Mouse (Mus musculus): ENCODE measurements around the gene Kdm4a.

The Kdm4a gene

GRCm38 (mm10) chr4:118154889-118155288 lies 25.0 kb downstream of the Kdm4a start:
- no peak for DNase-seq (ENCODE audit: low spot score)

GRCm38 (mm10) chr4:118152020-118152785 lies 27.6 kb downstream of the Kdm4a start:
- DNase-seq (ENCODE audit: low spot score), result no peak

- DNase-seq (ENCODE audit: low spot score), result no peak
These were observed 29.0 kb downstream of the Kdm4a start for GRCm38 (mm10) chr4:118150804-118151203.

- DNase-seq (ENCODE audit: low spot score), result no peak
These were observed 29.7 kb downstream of the Kdm4a start for GRCm38 (mm10) chr4:118149956-118150680.

- DNase-seq (ENCODE audit: low spot score), result no peak
These were observed 30.7 kb downstream of the Kdm4a start for GRCm38 (mm10) chr4:118149055-118149576.

- no peak for DNase-seq (ENCODE audit: low spot score)
These were observed 31.5 kb downstream of the Kdm4a start for GRCm38 (mm10) chr4:118148317-118148687.

- DNase-seq (ENCODE audit: low spot score), result no peak
These were observed 32.1 kb downstream of the Kdm4a start for GRCm38 (mm10) chr4:118147547-118148316.

- DNase-seq (ENCODE audit: low spot score), result no peak
These were observed 32.8 kb downstream of the Kdm4a start for GRCm38 (mm10) chr4:118147090-118147489.

- DNase-seq (ENCODE audit: low spot score), result no peak
These were observed 35.5 kb downstream of the Kdm4a start for GRCm38 (mm10) chr4:118144324-118144723.

- no peak for DNase-seq (ENCODE audit: low spot score)
These were observed 36.2 kb downstream of the Kdm4a start for GRCm38 (mm10) chr4:118143679-118144078.

- DNase-seq (ENCODE audit: low spot score), result no peak
These were observed 38.3 kb downstream of the Kdm4a start for GRCm38 (mm10) chr4:118141511-118141910.

- DNase-seq (ENCODE audit: low spot score), result no peak
These were observed 41.0 kb downstream of the Kdm4a start for GRCm38 (mm10) chr4:118138891-118139290.

- DNase-seq (ENCODE audit: low spot score), result no peak
These were observed 42.0 kb downstream of the Kdm4a start for GRCm38 (mm10) chr4:118137857-118138256.

GRCm38 (mm10) chr4:118137311-118137710 lies 42.5 kb downstream of the Kdm4a start:
- DNase-seq (ENCODE audit: low spot score), result no peak

GRCm38 (mm10) chr4:118135414-118135813 lies 44.4 kb downstream of the Kdm4a start:
- DNase-seq (ENCODE audit: low spot score), result no peak

GRCm38 (mm10) chr4:118134485-118135365 lies 45.1 kb downstream of the Kdm4a start, which contains the start of gene St3gal3:
St3gal3 (minus strand) TSS chr4:118134914.
- peak; percentile 77 for DNase-seq (ENCODE audit: low spot score)

GRCm38 (mm10) chr4:118131329-118131728 lies 48.5 kb downstream of the Kdm4a start:
- DNase-seq (ENCODE audit: low spot score), result no peak

GRCm38 (mm10) chr4:118123030-118123704 lies 56.7 kb downstream of the Kdm4a start:
- no peak for DNase-seq (ENCODE audit: low spot score)

- no peak for DNase-seq (ENCODE audit: low spot score)
These were observed 57.8 kb downstream of the Kdm4a start for GRCm38 (mm10) chr4:118122078-118122477.

- no peak for DNase-seq (ENCODE audit: low spot score)
These were observed 62.3 kb downstream of the Kdm4a start for GRCm38 (mm10) chr4:118117565-118117964.

- no peak for DNase-seq (ENCODE audit: low spot score)
These were observed 63.7 kb downstream of the Kdm4a start for GRCm38 (mm10) chr4:118116098-118116497.

Measured in urinary bladder, postnatal 10 days (tissue).